Mouse (Mus musculus) kidney, postnatal 36 days (tissue): ENCODE results near the gene Dnmt1.
"Not testable (repeated sequence)": the region's sequence is repeated elsewhere in the genome, so short reads cannot be mapped to it uniquely, and the experiment has no call there.

Source experiments
- DNase-seq, 2 experiments: peaks; one replicate each; pipeline ENCODE4 v3.0.0; 2021 to 2022; ENCODE audit warnings: mixed read lengths in 2 of 2

Gene Dnmt1

GRCm38 (mm10) chr9:20959430-20959938, at the start of gene Dnmt1:
Gene Dnmt1, minus strand, starts transcription at chr9:20959888.
- no peak for DNase-seq

DNA sequence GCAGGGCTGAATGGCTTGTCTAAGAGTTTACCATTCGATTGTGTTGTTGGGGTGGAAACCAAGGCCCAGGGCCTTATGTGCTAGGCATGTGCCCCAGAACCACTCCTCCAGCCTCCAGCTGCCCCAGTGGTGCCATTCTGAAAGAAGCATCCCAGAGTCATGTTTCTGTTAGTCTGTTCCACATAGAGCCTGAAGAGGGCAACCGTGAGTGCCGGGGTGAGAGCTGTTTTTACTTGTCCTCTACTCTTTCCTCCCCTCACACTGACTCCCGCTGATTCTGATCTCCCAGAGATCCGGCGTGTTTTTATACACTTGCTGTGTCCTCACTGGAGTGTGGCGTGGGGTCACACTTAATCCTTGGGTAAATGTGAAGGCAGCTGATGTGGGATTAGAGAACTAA, 48.3 kb upstream of the Dnmt1 start:
- no peak for DNase-seq

- no peak for DNase-seq
These were observed 47.7 kb upstream of the Dnmt1 start for GRCm38 (mm10) chr9:21007313-21007952.

GRCm38 (mm10) chr9:21002627-21003551, 43.2 kb upstream of the Dnmt1 start, which contains the start of gene Mrpl4:
Gene Mrpl4, plus strand, starts transcription at chr9:21002738.
- peak; percentile 86 to 94 for DNase-seq

DNA sequence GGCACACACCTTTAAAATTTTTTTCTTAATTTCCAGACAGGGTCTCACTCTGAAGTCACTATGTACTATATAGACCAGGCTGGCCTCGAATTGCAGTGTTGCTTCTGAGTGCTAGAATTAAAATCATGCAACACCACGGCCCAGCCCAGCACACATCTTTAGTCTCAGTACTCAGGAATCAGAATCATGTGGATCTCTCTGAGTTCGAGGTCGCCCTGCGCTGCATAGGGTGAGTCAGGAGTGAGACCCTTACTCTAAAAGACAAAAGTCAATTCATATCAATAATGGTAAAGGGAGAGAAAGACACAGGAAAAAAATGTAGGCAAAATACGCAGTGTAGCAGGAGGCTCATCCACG, 42.6 kb upstream of the Dnmt1 start:
- DNase-seq: no peak

DNA sequence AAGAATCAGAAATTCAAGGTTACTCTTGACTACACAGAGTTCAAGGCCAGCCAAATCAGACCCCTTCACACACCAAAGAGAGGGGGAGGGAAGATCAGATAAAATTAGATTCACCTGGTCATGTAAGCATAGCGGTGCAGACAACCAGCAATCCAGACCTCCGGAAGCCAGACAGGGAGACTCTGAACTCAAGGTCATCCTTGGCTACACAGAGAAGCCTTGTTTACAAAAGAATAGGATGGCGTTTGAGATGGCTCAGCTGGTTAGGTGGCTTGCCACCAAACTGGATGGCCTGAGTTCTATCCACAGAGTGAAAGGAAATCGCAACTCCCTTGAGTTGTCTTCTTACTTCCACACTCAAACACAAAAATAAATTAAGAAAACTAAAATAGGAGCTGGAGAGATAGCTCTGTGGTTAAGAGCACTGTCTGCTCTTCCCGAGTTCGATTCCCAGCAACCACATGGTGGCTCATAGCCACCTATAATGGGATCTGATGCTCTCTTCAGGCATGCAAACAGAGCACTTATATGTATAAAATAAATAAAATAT, 42.0 kb upstream of the Dnmt1 start:
- no peak for DNase-seq

- DNase-seq: peak; percentile 74 to 76
These were observed 41.1 kb upstream of the Dnmt1 start for GRCm38 (mm10) chr9:21000811-21001210.

GRCm38 (mm10) chr9:20998337-20998736, 38.6 kb upstream of the Dnmt1 start:
- not testable (repeated sequence) for DNase-seq

DNA sequence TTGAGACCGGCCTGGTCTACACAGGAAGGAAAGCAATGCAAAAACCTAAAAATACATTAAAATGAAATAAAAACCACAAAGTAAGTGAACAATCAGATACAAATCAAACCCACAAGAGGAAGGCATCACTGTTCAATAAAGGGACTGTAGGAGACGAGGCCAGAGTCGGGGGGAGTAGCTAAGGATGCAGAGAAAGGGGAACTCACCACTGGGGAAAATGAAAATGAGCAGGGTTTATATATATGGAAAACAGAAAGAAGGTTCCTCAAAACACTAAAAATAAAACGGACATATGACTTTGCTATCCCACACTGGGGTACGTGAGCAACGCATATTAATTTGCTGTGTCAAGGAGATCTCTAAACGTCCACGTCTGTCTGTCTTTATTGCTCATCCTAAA, 37.4 kb upstream of the Dnmt1 start:
- no peak for DNase-seq

DNA sequence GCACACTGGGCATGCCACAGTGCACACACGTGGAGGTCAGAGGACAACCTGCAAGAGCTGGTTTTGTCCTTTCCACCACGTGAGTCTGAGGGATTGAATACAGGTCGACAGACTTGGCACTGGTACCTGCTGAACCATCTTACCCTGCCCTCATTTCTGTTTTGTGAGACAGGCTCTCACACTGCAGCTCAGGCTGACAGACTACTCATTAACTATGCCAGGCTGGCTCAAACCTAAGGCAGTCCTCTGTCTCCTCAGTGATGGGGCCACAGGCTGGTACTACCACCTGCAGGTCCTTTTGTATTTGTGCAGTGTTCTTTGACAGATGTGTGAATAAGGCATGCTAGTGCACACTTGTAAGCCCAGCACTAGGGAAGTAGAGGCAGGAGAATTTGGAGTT, 35.4 kb upstream of the Dnmt1 start:
- peak; percentile 68 to 85 for DNase-seq

- no peak for DNase-seq
These were observed 33.6 kb upstream of the Dnmt1 start for GRCm38 (mm10) chr9:20993165-20993898.

DNA sequence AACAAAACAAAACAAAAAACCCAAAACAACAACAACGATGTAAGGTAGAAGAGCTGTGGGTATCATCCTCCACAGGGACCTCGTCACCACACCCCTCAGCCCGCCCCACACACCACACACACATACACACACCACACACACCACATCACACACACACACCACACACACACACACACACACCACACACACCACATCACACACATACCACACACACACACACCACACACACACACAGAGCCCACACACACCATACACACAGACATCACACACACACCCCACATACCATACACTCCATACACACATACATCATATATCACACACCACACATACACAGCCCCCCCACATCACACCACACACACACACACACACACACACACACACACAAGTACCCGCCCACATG, 31.9 kb upstream of the Dnmt1 start:
- DNase-seq: no peak

DNA sequence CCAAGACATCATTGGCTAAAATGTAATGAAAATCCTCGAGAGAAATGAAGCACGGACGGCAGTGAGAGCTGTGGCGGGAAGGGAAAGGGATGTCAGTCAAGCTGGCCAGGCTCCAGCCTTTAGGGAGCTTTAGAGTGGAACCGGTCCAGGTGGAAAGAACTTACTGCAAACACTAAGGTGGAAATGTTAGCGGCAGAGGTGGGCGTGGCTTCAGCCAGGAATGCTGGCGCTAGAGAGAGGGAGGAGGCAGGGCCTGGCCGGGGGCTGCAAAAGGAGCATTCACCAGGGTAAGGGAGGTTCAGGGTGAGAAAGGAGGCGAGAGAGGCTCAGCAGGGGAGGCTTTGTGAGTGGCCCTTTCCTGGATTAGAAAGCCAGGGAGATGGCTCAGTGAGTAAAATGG, 31.2 kb upstream of the Dnmt1 start:
- DNase-seq: peak; percentile 74 to 82

- DNase-seq: no peak
These were observed 28.3 kb upstream of the Dnmt1 start for GRCm38 (mm10) chr9:20987953-20988352.

- DNase-seq: no peak
These were observed 27.4 kb upstream of the Dnmt1 start for GRCm38 (mm10) chr9:20986952-20987686.

DNA sequence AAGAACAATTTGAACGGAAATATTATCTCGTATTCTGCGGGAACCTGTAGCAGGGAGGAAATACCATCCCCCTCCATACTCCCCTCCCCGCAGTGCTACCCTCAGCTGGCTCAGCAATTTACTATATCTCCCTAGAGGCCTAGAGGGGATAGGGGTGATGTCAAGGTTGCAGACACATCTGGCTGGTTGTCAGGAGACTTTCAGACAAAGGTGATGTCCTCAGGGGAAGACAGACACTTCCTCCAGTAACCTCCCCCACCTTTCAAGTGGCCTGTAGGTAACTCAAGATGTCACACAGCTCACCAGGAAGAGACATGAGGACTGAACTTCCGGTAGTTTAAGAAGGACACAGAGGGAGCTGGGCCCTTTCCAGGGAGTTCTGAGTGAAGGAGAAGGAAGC, 23.5 kb upstream of the Dnmt1 start:
- no peak for DNase-seq

DNA sequence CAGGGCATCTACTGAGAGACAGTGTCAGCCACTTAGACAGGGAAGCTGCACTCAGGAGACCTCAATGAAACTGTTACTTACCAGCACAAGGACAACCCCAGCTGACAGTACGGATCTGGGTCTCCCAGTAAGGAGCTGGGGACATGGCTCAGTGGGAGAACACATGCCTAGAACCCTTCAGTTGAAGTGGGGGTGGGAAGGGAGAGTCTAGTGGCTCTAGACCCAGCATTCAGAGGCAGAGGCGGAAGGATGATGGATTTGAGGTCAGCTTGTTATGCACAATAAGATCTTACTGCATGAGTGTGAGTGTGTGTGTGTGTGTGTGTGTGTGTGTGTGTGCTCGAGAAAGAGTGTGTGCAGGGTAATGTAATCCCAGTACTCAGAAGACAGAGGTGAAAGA, 22.5 kb upstream of the Dnmt1 start:
- DNase-seq: no peak

- DNase-seq: no peak
These were observed 20.1 kb upstream of the Dnmt1 start for GRCm38 (mm10) chr9:20979769-20980168.

DNA sequence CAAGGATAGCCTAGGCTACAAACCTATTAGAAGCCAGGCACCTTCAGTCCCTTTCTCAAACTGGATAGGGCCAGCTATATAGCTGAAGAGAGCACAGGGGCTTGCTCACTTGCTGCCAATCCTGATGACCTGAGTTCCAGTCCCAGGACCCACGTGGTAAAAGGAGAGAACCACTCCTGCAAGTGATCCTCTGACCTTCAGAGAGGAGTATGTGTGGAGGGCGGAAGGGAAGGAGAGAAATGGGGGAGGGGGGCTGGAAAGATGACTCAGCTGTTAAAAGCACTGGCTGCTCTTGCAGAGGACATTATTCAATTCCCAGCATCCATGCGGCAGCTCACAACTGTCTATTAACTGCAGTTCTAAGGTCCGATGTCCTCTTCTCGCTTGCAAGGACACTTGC, 19.5 kb upstream of the Dnmt1 start:
- DNase-seq: no peak

DNA sequence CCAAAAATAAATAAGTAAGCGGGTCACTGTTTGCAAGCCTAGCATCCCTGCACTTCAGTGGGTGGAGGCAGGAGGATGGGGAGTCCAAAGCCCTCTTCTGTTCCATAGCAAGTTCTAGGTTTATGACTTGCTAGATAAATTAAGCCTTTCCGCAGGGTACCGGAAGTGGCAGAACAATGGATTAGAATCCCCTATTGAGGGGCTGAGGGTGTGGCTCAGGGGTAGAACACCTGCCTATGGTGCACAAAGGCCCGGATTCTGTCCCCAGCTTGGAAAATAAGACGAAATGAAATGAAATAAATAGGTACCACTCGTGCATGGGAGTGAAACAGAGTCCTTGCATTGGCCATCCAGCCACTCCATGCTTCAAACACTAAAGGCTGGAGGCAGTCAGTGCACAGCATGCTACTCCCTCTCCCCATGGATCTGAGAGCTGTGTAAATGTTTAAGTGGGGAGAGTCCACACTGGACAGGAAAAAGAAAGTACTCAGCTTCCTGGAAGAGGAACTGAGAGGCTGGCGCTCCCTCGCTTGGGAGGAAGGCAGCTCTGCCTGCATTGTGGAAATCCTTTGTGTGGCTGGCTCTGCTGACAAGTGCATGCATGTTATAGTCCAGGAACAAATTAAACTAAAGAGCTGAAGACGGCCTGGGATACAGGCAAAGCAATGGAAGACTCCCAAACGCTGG, 18.9 kb upstream of the Dnmt1 start:
- DNase-seq: no peak

DNA sequence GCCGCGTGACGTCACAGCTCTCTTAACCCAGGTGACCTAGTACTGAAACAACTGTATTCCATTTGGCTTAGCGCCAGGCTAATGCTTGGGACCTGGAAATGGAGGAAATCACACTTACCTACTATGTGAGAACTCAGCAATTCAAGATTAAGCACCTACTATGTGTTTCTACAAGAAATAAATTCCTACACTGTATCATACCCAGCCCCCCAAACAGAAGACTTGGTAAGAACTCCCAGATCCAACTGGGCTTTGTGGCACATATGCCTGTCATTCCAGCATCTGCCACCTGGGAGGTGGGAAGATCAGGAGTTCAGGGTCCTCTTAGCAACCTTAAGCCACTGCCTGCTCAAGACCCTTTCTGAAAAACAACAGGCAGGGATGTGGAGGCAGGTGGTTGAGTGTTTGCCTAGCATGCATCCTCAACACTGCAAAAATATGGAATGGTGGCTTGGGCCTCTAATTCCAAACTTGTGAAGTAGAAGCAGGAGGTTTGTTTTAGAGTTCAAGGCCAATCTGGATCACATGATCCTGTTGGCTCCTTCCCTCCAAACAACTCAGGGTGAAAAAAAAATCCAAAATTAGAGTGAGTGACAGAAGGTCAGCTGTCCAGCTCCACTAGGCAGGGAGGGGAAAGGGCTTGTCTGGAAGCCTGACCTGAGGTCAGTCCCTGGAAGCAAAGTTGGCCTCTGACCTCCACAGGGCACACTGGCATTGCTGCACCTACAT, 17.4 kb upstream of the Dnmt1 start:
- no peak for DNase-seq
